Mouse (Mus musculus) telencephalon, adult 2 months (tissue): Measurements from ENCODE around the gene Pias4.
"Not testable (repeated sequence)": the region's sequence is repeated elsewhere in the genome, so short reads cannot be mapped to it uniquely, and the experiment has no call there.

Source experiments
- DNase-seq: peaks from one replicate; pipeline ENCODE4 v3.0.0-alpha.2; 2011; ENCODE audit warnings: low read depth, low spot score

Pias4 gene

DNA sequence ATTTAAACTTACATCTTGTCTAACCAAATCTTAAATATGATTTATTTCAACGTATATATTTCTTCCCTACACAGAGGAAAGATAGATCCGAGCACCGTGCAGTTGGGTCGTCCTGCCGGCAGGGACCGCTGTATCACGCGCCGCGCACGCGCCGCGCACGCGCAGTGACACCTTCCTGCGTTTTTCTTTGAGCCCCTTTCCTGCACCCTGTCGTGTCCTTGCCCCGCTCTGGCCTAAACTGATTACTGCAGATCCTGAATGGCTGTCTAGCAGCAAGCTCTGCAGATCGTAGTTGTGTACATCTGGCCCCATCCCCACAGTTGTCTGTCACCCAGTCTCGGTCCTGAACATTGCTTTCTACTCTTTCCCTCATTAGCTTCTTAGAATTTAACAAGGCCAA, 5.4 kb upstream of the Pias4 start:
- peak; percentile 72 for DNase-seq

DNA sequence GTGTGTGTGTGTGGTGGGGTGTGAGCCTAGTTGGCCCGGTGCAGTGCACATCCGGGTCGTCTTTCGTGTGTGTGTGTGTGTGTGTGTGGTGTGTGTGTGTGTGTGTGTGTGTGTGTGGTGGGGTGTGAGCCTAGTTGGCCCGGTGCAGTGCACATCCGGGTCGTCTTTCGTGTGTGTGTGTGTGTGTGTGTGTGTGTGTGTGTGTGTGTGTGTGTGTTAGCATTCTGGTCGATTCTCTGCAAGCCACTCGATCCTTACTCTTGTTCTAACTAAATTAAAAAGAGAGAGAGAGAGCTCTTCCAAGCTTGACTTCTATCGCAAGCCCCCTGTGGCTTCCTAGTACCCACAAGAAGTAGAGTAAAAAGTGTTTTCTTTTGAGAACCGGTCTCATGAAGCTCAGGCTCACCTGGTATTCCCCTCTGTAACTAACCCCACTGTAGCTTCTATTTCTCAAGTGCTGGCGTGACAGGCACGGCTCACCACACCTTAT, 1.7 kb upstream of the Pias4 start:
- not testable (repeated sequence) for DNase-seq

DNA sequence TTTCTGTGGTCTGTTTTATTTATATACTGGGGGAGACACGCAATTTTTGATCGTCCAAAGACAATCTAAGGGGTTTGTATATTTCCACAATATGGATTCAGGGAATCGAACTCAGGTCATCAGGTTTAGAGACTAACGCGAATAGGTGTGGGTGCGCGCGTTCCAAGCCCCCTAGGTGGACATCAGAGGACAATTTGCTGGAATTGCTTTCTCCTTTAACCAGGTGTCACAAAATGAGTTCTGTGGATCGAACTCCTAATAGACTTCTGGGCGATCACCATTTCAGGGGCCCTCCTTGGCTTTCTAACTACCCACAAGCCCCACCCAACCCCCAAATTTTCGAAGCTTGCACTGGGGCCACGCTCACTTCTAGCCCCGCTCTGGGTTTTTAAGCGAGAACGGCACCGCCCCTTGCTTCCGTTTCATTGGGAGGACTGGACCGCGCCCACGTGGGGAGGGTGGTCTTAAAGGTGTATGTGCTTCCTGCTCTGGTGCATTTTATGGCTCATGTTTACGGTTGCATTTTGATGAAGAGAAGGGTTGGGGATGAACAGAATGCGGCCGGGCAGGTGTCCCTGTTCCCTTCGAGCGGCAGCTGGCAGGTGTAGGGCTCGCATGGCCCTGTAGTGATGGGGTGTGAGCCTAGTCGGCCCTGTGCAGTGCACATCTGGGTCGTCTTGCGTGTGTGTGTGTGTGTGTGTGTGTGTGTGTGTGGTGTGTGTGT, 960 bp upstream of the Pias4 start:
- DNase-seq, result peak; percentile 62

DNA sequence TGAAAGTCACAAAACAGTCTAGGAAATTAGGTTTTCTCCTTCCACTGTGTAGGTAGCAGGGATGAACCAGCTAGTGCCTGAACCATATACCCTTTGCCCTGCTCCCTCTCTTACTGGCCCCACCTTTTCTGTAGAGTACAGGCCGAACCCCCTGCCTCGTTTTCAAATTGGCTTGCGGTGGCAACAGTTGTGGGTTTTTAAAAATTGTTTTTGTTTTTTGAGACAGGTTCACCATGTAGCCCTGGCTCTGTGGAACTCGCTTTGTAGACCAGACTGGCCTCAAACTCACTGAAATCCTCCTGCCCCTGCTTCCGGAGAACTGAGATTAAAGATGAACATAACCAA, 336 bp upstream of the Pias4 start:
- DNase-seq, result no peak

DNA sequence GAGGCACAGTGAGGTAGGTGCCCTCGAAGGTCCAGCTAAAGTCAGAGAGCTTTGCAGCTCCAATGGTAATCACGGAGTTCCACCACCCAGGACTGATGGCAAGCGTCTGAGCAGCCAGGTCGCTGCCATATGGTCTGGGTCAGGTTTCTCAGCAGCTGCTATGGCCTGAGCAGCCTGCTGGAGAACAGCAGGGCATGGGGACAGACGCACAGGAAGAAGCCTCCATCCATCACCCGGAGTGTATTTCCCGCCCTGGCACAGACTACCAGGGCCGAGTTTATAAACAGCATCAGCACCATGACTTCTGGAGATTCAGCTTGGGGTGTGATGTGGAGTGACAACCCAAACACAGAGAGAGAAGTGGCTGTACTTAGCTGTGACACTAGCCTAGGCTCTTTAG, 2.6 kb downstream of the Pias4 start:
- no peak for DNase-seq

DNA sequence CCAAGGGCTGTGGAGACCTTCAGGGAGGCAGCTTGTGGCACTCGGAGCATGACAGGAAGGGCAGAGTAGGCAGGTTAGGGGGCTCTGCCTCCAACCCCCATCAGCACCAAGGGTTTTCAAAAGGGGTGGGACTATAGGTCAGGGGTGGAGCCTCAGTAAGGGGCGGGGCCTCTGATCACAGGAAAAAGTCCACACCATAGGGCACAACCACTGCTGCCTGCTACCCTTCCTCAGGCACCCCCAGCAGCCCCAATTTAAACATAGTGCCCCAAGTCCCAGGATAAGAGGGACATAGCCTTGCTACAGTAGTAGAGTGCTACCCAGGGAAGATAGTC, 5.4 kb downstream of the Pias4 start:
- no peak for DNase-seq

DNA sequence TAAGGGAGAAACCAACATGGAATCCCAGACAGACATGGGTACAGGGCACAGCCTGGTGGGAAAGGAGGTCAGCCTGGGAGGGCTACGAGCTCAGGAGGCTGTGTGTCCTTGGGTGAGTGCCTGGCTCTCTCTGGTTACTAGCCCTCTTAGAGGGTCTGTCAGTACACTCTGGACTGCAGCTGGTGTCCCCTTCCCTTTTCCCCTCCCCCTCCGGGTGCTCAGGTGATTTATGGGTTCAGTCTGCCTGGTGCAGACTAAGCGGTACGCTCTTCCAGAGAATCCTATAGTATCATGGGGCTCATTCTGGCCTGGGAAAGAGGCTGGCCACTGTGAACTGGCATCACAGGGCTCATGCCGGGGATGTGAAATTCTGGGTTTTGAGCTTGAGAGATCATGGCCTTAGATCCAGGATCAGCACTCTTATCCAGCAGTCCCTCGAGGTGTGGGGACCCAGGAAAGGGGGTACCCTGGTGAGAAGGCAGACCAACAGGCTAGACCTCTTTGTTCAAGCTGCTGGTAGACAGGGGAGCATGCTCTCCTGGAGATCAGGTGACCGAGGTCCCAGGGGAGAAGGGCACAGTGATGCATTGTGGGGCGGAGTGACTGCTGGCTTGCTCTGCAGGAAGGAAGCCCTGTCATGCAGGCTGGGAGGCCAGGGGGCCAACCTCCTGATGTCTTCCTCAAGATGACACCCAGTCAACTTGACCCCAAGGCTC, 6.0 kb downstream of the Pias4 start:
- no peak for DNase-seq

DNA sequence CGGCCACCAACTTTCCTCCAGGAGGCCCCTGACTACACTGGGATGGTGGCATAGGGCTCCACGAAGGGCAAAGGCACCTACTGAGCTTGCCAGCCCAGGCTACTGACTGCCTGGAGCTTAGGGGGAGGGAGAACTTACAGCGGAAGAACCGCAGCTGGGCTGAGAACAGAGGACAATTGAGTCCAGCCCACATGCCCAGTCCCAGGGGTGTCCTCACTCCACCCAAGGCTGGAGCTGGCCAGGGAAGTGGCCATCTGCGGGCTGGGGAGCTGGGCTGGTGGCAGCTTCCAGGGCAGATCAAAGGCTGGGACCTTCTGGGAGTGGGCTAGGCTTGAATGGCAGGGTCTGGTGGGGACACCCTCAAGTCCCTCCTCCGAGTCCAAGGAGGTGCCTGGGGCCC, 13.0 kb downstream of the Pias4 start:
- no peak for DNase-seq

DNA sequence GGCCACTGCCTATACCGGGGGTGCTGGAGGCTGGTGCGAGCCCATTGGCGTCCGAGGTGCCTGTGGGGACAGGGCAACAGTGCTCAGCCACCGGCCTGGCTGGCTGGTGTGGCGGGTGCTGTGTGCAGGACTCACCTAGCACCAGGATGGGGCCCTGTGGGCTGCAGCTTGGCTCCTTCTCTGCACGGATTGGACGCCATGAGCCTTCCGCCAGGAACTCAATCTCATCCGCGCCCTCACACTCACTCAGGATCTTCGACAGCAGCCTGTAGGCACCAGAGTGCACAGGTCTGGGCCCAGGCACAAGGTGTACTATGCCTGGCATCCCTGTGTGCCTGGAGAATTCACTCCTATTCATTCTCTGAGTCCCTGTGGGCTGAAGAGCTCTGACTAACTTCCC, 13.4 kb downstream of the Pias4 start:
- no peak for DNase-seq

DNA sequence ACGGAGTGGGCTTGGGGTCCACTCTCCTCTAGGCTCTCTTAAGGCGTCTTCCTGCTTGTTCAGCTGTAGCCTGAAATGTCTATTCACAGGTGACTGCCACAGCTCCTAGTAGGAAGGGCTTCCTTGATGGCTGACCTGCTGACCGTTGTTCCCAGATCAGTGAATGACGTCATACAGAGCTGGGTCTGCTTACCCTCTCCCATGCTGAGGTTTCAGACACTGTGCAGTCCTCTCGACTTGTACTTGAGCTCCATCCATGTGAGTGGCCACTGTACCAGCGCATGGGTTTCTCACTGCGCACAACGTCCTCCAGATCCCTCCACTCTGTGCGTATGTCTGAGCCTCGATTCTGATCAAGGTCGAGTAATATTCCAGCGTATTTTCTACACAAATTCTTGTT, 15.1 kb downstream of the Pias4 start:
- no peak for DNase-seq

DNA sequence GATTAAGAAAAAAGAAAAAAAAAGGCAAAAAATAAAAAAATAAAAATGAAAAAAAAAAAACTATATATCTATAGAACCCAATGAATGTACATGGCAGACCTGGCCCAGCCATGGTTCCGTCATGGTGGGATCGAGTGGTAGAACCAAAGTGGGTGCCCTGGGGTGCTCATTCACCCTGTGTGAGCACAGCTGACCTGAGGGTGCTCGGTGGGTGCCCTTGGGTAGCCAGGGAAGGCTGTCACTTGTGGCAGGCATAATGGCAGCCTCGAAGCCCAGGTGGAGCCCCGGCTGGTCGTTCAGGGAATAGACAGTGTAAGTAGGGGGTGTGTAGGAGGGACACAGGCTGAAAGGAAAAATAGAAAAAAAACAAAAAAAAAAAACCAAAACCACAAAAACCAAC, 16.5 kb downstream of the Pias4 start:
- no peak for DNase-seq

DNA sequence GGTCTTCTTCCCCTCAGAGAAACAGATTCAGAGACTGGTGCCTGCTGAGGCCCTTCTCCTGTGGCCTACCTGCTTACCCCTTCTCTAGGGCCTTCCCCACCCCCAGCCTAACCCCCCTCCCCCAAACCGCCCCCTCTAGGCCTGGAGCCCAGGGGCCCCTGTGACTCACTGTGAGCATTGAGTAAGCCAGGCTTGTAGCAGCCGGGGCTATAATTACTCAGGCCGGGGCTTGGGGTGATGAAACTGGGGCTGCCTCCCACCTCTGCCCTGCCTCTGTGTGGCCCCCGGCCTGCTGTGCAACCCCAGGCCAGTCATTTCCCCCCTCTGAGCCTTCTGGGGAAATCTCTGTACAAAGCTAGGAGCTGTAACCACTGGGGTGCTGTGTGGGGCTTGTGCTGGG, 21.4 kb downstream of the Pias4 start:
- no peak for DNase-seq

DNA sequence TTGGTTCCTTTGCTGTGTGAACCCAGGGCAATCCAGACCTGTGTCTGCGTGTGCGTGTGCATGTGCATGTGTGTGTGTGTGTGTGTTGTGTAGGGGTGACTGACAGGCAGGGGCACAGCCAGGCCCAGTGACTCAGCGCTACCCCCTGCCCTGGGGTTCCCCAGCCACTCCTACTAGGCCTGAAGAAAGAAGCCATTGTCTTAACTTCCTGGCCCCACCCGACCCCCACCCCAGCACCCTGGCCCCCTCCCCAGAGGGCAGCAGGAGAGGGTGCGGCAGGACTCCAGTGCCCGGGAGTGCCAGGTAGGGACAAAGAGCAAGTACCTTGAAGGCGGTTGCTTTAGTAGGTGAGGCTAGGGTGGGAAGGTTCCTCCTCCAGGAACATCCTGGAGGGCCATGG, 21.9 kb downstream of the Pias4 start:
- no peak for DNase-seq

DNA sequence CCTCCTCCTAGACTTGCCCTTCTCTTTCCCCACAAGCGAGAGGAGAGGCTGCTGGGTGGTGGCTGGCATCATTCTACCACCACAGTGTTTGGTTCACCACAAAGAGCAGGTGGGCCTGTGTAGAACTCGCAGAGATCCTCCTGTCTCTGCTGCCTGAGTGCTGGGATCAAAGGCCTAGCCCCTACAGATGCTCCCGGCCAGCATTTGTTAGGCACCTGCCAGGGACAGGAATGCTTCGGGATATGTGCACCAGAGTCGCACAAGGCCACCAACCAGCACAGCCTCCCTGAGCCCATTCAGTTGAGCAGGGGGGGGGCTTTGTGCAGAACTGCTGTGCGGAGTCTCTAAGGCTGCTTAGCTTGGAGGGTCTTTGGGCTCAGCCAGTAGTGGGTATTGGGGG, 22.4 kb downstream of the Pias4 start:
- no peak for DNase-seq

DNA sequence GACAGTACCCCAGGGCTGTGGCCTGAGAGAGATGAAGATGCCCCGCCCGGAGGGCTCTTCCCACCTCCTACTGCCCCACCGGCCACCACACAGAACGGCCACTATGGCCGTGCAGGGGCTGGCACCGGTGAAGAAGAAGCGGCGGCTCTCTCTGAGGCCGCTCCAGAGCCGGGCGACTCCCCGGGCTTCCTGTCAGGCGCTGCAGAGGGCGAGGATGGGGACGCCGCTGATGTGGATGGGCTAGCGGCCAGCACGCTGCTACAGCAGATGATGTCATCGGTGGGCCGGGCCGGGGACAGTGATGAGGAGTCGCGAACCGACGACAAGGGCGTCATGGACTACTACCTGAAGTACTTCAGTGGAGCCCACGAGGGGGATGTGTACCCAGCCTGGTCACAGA, 23.1 kb downstream of the Pias4 start:
- no peak for DNase-seq

DNA sequence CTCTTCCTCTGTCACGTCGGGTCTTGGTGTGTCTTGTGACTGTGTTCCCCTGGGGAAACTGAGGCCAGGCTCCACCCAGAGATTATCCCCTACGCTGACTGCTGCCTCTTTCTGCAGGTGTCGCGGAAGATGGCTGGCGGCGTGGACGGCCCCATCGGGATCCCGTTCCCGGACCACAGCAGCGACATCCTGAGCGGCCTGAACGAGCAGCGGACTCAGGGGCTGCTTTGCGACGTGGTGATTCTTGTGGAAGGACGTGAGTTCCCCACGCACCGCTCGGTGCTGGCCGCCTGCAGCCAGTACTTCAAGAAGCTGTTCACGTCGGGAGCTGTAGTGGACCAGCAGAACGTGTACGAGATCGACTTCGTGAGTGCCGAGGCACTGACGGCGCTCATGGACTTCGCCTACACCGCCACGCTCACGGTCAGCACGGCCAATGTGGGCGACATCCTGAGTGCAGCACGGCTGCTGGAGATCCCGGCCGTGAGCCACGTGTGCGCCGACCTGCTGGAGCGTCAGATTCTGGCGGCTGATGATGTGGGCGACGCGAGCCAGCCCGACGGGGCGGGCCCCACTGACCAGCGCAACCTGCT, 23.8 kb downstream of the Pias4 start:
- DNase-seq, result no peak

DNA sequence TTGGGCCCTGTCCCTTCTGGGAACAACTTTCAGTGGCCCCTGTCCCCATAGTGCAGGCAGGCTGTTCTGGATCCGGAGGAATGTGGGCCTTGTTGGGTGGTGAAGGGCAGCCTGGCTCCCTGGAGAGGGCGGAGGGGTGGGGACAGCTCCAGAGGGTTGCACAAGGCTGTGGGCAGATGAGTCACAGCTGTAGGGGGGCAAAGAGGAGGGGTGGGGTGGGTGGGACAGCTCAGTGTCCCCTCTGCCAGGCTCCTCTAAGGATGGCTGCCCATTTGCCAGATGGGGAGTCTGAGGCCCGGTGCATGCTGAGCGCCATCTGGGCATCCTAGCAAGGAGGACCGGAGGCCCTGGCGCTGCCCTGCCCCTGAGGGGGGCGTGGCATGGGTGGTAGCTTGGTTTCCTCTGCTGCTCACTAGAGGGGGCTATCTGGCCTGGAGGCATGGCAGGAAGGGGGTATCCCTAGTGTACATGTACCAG, 24.5 kb downstream of the Pias4 start:
- no peak for DNase-seq

DNA sequence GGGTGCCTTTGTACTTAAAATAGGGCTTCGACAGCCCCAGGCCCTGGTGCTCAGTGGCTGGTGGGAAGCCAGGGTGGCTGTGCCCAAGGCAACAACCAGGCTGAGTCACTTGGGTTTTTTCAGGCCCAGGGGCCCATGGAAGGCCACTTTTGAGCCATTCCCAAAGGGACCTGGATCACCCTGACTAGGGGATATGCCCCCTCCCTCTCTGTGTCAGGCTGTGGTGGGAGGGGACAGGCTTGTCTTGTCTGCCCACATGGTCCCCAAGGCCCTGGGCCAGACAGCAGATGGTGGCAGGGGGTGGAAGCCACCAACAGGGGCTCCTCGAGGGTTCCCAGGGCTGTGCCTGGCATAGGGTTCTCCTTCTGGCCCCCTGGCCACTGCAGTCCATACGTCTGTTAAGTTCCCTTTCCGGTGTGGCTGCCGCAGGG, 25.2 kb downstream of the Pias4 start:
- DNase-seq, result no peak

DNA sequence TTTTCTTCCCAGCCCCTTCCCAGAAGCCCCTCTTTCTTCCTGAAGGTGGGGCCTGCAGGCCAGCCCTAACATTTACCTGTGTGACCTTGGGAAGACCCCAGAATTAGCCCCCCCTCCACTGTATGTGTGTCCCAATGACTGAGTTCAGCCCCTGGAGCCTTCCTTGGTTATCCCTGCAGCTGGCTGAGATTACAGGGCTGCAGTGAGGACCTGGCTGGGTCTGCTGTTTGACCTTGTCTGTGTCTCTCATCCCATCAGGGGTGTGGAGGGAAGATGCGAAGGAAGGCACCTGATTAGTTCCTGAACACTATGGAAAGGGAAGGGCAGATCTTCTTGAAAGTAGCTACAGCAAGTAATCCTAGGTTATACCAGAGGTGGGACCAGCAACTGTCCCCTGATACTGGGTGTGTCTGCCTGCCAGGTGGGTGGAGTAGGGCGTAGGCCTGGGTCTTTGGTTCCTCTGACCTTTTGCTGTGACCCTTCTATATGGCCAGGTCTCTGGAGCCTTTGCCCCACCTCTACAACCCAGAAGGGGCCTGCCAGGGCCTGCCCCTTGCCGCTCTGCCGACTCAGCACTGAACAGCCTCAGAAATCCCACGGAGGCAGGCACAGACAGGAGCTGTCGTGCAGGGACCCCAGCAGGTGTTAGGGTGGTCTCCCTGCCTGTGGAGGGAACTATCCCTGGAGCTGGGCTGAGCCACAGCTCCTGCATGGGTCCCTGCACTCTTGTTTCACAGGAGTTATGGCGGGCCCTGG, 26.1 kb downstream of the Pias4 start:
- DNase-seq, result no peak

DNA sequence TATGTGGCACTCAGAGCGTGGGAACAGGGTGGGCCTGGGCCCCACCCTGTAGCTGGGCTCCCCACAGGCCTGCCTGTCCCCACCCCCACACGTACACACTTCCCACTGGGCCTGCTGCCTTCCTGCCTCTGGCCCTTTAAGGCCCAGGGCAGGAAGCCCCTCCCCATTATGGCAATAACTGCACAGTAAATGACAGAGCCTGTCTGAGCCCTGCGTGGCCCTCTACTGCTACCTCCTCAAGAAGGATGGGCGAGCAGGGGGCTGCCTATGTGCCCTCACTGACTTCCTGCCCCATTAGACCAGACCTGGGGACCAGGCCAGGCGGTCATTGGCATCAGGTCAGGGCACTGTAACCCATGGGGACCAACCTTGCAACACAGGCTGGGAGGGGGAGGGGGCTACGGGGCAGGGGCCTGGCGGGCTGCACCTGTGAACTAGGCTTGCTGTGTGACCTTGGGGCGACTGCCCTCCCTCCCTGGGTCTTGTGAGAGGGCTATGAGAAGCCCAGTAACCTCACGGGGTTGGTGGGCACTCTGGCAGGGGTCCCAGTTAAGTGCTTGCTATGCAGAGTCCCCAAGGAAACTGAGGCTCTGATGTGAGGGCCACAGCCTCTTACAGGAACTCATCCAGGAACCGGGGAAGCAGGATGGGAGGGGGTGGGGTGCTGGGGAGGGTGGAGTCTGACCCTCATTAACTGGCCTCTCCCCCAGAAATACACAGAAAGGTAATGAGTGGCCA, 26.8 kb downstream of the Pias4 start:
- no peak for DNase-seq

DNA sequence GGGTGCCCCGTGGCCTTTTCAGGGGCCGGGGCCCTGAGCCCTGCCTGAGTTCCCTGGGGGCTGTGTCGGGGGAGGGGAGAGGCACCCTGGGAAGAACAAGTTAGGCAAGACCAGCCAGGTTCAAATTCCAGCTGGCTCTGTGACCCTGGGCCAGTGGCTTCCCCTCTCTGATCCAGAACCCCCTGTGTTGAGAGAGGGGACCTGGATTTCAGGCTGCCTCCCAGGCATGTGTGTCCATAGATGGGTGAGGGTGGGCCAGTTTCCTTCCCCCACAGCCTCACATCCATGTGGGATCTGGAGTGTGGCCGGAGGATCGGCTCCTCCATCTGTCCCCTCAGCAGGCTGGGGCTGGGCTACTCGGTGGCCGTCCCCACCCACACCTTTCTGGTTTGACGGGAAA, 27.7 kb downstream of the Pias4 start:
- no peak for DNase-seq

DNA sequence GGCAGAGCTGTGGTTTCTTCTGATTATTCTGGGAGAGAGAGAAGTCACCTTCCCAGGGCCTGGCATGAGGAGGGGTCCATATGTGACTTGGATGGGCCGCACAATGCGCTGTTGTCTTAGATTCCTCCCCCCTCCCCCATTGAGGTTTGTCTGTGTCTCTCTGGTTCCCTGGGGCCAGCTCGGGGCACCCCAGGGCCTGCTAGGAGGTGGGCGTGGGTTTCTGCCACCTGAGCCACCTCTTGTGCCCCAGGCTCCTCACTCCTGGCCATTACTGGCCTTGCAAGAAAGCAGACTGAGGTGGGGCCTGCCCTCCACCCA, 28.2 kb downstream of the Pias4 start:
- no peak for DNase-seq
